Mouse (Mus musculus): ENCODE results near the gene Nmrk1.

GRCm38 (mm10) chr19:18630221-18631119 lies 1.3 kb upstream of the Nmrk1 start:
- TF ChIP-seq CTCF (IDR thresholded peaks at IDR 0.05; ENCODE audit: low read depth) (no peak), EP300 (IDR thresholded peaks at IDR 0.05; ENCODE audit: low read depth) (no peak)
